Mouse (Mus musculus): ENCODE measurements around the gene Fcgrt. TPM values are rescaled to one million over a fixed set of nuclear protein-coding genes. Genes with fewer than 3 reads are reported as not detected.

The Fcgrt gene
- polyA plus RNA-seq, 1 experiment from 2014 or later: 28.1 TPM

DNA sequence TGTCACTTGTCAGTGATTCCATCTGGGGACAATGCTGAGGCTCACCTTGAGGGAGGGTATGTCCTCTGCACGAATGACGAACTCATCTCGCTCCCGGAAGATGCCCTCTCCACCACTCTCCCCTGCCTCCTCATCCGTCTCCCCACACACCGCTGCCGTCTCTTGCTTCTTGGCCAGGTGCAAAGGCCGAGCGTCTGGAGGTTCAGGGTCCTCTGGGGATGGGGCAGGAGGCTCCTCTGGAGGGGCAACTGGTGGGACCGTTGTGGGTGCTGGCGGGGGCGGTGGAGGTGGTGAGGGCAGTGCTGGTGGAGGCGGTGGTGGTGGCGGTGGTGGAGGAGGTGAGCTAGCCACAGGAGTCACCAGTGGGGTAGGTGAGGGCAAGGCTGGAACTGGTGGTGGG lies 60.3 kb downstream of the Fcgrt start:
- H3K9me3 ChIP-seq (replicated peaks): no peaks in the 10 kb centered on the region
- H3K4me3 ChIP-seq: no peak overlapping the region
- H3K36me3 ChIP-seq: peaks cover 98% of the 10 kb centered on the region
- no peak overlapping the region for H3K9ac ChIP-seq
- no peaks in the 10 kb centered on the region for H3K4me1 ChIP-seq (replicated peaks)
- 97% methylated on average over 14 of the region's 14 CpGs for WGBS
- no peak for ATAC-seq (ENCODE audit: insufficient number of reproducible peaks, low FRiP score)
- H3K27me3 ChIP-seq (replicated peaks): no peaks in the 10 kb centered on the region
- no peak overlapping the region for H3K27ac ChIP-seq (ENCODE audit: poor library complexity, severe bottlenecking)
- no peak overlapping the region for H3K4me2 ChIP-seq

MicroRNAs encoded within 50 kb of the gene (microRNA counts, 519-probe panel; counts per million panel counts)
- 2,761 counts per million, percentile 12 among the panel's probes with 10 or more counts for microRNA mmu-miR-150

Small RNA genes within 50 kb of the gene (microRNA-seq; reads per million reads assigned to microRNA genes)
- gene Mir150 (10.8 reads per million, percentile 25 among the genes with 10 or more reads in this experiment), gene Mir5121 (9.7 reads per million, percentile 23 among the genes with 10 or more reads in this experiment)

Other genes starting within 250 kb of the Fcgrt start
- gene Pnkp, start 246.7 kb downstream of the Fcgrt start, polyA plus RNA-seq (2016; fragmentation: Nextera tagmentation; extraction: Ambion mirVana): 23.3 and 27.0 TPM in 2 replicates
- 308 and 321 TPM in 2 replicates for gene Ptov1, start 234.1 kb downstream of the Fcgrt start, polyA plus RNA-seq (2016; fragmentation: Nextera tagmentation; extraction: Ambion mirVana)
- gene Med25, start 211.1 kb downstream of the Fcgrt start, polyA plus RNA-seq (2016; fragmentation: Nextera tagmentation; extraction: Ambion mirVana): 76.8 and 81.2 TPM in 2 replicates
- gene Fuz, start 207.8 kb downstream of the Fcgrt start, polyA plus RNA-seq (2016; fragmentation: Nextera tagmentation; extraction: Ambion mirVana): 12.0 and 12.6 TPM in 2 replicates
- gene Ap2a1, start 174.4 kb downstream of the Fcgrt start, polyA plus RNA-seq (2016; fragmentation: Nextera tagmentation; extraction: Ambion mirVana): 74.5 and 77.2 TPM in 2 replicates
- 0.19 TPM in 1 of 2 replicates, not detected in the other for gene Tsks, start 160.6 kb downstream of the Fcgrt start, polyA plus RNA-seq (2016; fragmentation: Nextera tagmentation; extraction: Ambion mirVana)
- 10.7 and 11.5 TPM in 2 replicates for gene Cpt1c, start 129.0 kb downstream of the Fcgrt start, polyA plus RNA-seq (2016; fragmentation: Nextera tagmentation; extraction: Ambion mirVana)
- gene Prmt1, start 117.3 kb downstream of the Fcgrt start, polyA plus RNA-seq (2016; fragmentation: Nextera tagmentation; extraction: Ambion mirVana): 377 and 394 TPM in 2 replicates
- gene Irf3, start 106.2 kb downstream of the Fcgrt start, polyA plus RNA-seq (2016; fragmentation: Nextera tagmentation; extraction: Ambion mirVana): 59.5 and 60.8 TPM in 2 replicates
- 42.1 and 42.5 TPM in 2 replicates for gene Bcl2l12, start 105.1 kb downstream of the Fcgrt start, polyA plus RNA-seq (2016; fragmentation: Nextera tagmentation; extraction: Ambion mirVana)
- 37.0 and 41.2 TPM in 2 replicates for gene Scaf1, start 87.5 kb downstream of the Fcgrt start, polyA plus RNA-seq (2016; fragmentation: Nextera tagmentation; extraction: Ambion mirVana)
- 79.3 and 79.4 TPM in 2 replicates for gene Rras, start 85.9 kb downstream of the Fcgrt start, polyA plus RNA-seq (2016; fragmentation: Nextera tagmentation; extraction: Ambion mirVana)
- 7.1 and 7.2 TPM in 2 replicates for gene Prr12, start 51.0 kb downstream of the Fcgrt start, polyA plus RNA-seq (2016; fragmentation: Nextera tagmentation; extraction: Ambion mirVana)
- gene Nosip, start 41.4 kb downstream of the Fcgrt start, polyA plus RNA-seq (2016; fragmentation: Nextera tagmentation; extraction: Ambion mirVana): 43.3 and 45.7 TPM in 2 replicates
- gene Prrg2, start 41.2 kb downstream of the Fcgrt start, polyA plus RNA-seq (2016; fragmentation: Nextera tagmentation; extraction: Ambion mirVana): 13.6 and 14.0 TPM in 2 replicates
- 290 and 291 TPM in 2 replicates for gene Rcn3, start 11.6 kb downstream of the Fcgrt start, polyA plus RNA-seq (2016; fragmentation: Nextera tagmentation; extraction: Ambion mirVana)
- 1,003 and 1,022 TPM in 2 replicates for gene Rps11, start 20.6 kb upstream of the Fcgrt start, polyA plus RNA-seq (2016; fragmentation: Nextera tagmentation; extraction: Ambion mirVana)
- 868 and 880 TPM in 2 replicates for gene Rpl13a, start 24.9 kb upstream of the Fcgrt start, polyA plus RNA-seq (2016; fragmentation: Nextera tagmentation; extraction: Ambion mirVana)
- 0.22 and 0.50 TPM in 2 replicates for gene Gm45713, start 32.4 kb upstream of the Fcgrt start, polyA plus RNA-seq (2016; fragmentation: Nextera tagmentation; extraction: Ambion mirVana)
- gene Flt3l, start 32.6 kb upstream of the Fcgrt start, polyA plus RNA-seq (2016; fragmentation: Nextera tagmentation; extraction: Ambion mirVana): 1.1 and 1.2 TPM in 2 replicates
- gene Pih1d1, start 50.5 kb upstream of the Fcgrt start, polyA plus RNA-seq (2016; fragmentation: Nextera tagmentation; extraction: Ambion mirVana): 81.3 and 86.2 TPM in 2 replicates
- 34.9 and 39.6 TPM in 2 replicates for gene Aldh16a1, start 50.7 kb upstream of the Fcgrt start, polyA plus RNA-seq (2016; fragmentation: Nextera tagmentation; extraction: Ambion mirVana)
- 2.6 and 3.8 TPM in 2 replicates for gene Slc17a7, start 60.1 kb upstream of the Fcgrt start, polyA plus RNA-seq (2016; fragmentation: Nextera tagmentation; extraction: Ambion mirVana)
- gene Gfy, start 75.7 kb upstream of the Fcgrt start, polyA plus RNA-seq (2016; fragmentation: Nextera tagmentation; extraction: Ambion mirVana): not detected in 2 replicates
- gene Pth2, start 77.1 kb upstream of the Fcgrt start, polyA plus RNA-seq (2016; fragmentation: Nextera tagmentation; extraction: Ambion mirVana): 0.40 TPM in 1 of 2 replicates, not detected in the other
- 0.62 and 0.70 TPM in 2 replicates for gene Ccdc155, start 101.0 kb upstream of the Fcgrt start, polyA plus RNA-seq (2016; fragmentation: Nextera tagmentation; extraction: Ambion mirVana)
- 0.99 and 1.5 TPM in 2 replicates for gene Dkkl1, start 108.3 kb upstream of the Fcgrt start, polyA plus RNA-seq (2016; fragmentation: Nextera tagmentation; extraction: Ambion mirVana)
- gene Tead2, start 111.9 kb upstream of the Fcgrt start, polyA plus RNA-seq (2016; fragmentation: Nextera tagmentation; extraction: Ambion mirVana): 131 and 138 TPM in 2 replicates
- gene Cd37, start 135.3 kb upstream of the Fcgrt start, polyA plus RNA-seq (2016; fragmentation: Nextera tagmentation; extraction: Ambion mirVana): 1.2 and 1.4 TPM in 2 replicates
- 0.37 TPM in 2 replicates for gene Slc6a16, start 137.2 kb upstream of the Fcgrt start, polyA plus RNA-seq (2016; fragmentation: Nextera tagmentation; extraction: Ambion mirVana)
- not detected in 2 replicates for gene Slc6a21, start 173.7 kb upstream of the Fcgrt start, polyA plus RNA-seq (2016; fragmentation: Nextera tagmentation; extraction: Ambion mirVana)
- 15.2 and 15.4 TPM in 2 replicates for gene Trpm4, start 229.9 kb upstream of the Fcgrt start, polyA plus RNA-seq (2016; fragmentation: Nextera tagmentation; extraction: Ambion mirVana)
- gene Hrc, start 231.4 kb upstream of the Fcgrt start, polyA plus RNA-seq (2016; fragmentation: Nextera tagmentation; extraction: Ambion mirVana): 25.5 and 26.9 TPM in 2 replicates

All from heart, embryonic 12.5 days (tissue).